Mouse (Mus musculus) neural tube, embryonic 15.5 days (tissue): ENCODE results near the gene 4930480E11Rik. TPM values are rescaled to one million over a fixed set of nuclear protein-coding genes. Genes with fewer than 3 reads are reported as not detected.
"Not testable (repeated sequence)": the region's sequence is repeated elsewhere in the genome, so short reads cannot be mapped to it uniquely, and the experiment has no call there.

ENCODE experiments used
- ATAC-seq: fragments of 200-750 bp; cut with Nextera tagmentation; 2 replicates; pipeline ENCODE4 v1.8.0; 2017; ENCODE audit warnings: mild to moderate bottlenecking, moderate TSS enrichment, moderate library complexity; ENCODE audit not compliant: low FRiP score
- H3K27ac ChIP-seq: fragments of 300-500 bp; sonication (generic); replicated peaks from 2 replicates; pipeline ENCODE4 v1.5.1; 2015; ENCODE audit warnings: mild to moderate bottlenecking, inconsistent platforms
- H3K27me3 ChIP-seq: fragments of 300-500 bp; sonication (generic); replicated peaks from 2 replicates; pipeline ENCODE4 v1.6.1; 2015; ENCODE audit warnings: inconsistent platforms
- H3K36me3 ChIP-seq: fragments of 300-500 bp; sonication (generic); 2 replicates; pipeline ENCODE4 v1.6.1; 2015; ENCODE audit warnings: inconsistent platforms
- H3K4me1 ChIP-seq: fragments of 300-500 bp; sonication (generic); 2 replicates; pipeline ENCODE4 v1.6.1; 2015; ENCODE audit warnings: inconsistent platforms
- H3K4me2 ChIP-seq: fragments of 300-500 bp; sonication (generic); 2 replicates; pipeline ENCODE4 v1.6.1; 2015; ENCODE audit warnings: inconsistent platforms, mild to moderate bottlenecking, moderate library complexity
- H3K4me3 ChIP-seq: fragments of 300-500 bp; sonication (generic); replicated peaks from 2 replicates; pipeline ENCODE4 v1.5.1; 2015; ENCODE audit warnings: mild to moderate bottlenecking, inconsistent platforms
- H3K9ac ChIP-seq: fragments of 300-500 bp; sonication (generic); replicated peaks from 2 replicates; pipeline ENCODE4 v1.6.1; 2015; ENCODE audit warnings: mild to moderate bottlenecking, inconsistent platforms
- H3K9me3 ChIP-seq: fragments of 300-500 bp; sonication (generic); replicated peaks from 2 replicates; pipeline ENCODE4 v1.6.1; 2016; ENCODE audit warnings: inconsistent platforms
- WGBS: fragments of 180-500 bp; shearing (Covaris S2); methylation state at CpG from one replicate; pipeline ENCODE4 v1.1.7; 2015; ENCODE audit warnings: mixed read lengths; 5-methylcytosine and 5-hydroxymethylcytosine counted together
- polyA plus RNA-seq: library from polyadenylated mRNA; unstranded; fragments of >200 nt; fragmentation: Nextera tagmentation; extraction: Ambion mirVana; gene quantifications from 2 replicates; pipeline ENCODE4 v1.2.1, GENCODE M21; 2015

4930480E11Rik gene
- polyA plus RNA-seq, result not detected in 2 replicates

- Histone ChIP-seq H3K9ac (no peak within 1 kb of the TSS), H3K4me1 (no peaks in the 10 kb centered on the region), H3K36me3 (no peaks in the 10 kb centered on the region), H3K4me2 (no peak within 1 kb of the TSS), H3K9me3 (no peaks in the 10 kb centered on the region), H3K4me3 (no peak within 1 kb of the TSS), H3K27me3 (no peaks in the 10 kb centered on the region), H3K27ac (no peak within 1 kb of the TSS)
- ATAC-seq, result no peak
- WGBS, result 71% methylated on average over 1 of the region's 1 CpGs
Measured at GRCm38 (mm10) chrX:78369343-78369742, at the start of gene 4930480E11Rik. 4930480E11Rik (plus strand) TSS chrX:78369643.

DNA sequence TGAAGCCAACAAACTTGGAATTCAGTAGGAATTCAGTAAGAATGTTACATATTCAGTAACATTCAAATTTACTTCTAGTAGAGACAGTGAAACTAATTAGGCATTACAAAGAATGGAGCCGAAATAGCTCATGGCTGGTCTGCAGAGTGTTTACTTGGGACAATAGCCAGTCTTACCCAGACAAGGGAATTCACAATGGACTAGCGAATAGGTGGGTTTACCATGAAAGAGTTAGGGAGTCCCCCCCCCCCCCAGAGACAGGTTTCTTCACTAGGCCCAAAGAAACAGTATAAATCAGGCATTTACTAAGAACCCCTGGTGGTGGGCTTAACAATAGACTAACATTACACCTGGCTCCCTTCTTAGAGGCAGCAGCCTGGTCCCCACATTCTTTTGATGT is 33.9 kb downstream of the 4930480E11Rik start:
- not testable (repeated sequence) for H3K27me3 ChIP-seq, H3K36me3 ChIP-seq, H3K4me2 ChIP-seq, H3K9me3 ChIP-seq, H3K27ac ChIP-seq, H3K4me3 ChIP-seq, H3K4me1 ChIP-seq, H3K9ac ChIP-seq, ATAC-seq
- 72% methylated on average over 2 of the region's 2 CpGs for WGBS

Other genes with a start within 250 kb of the 4930480E11Rik start
- not detected in 2 replicates for gene Gm5938, start 244.2 kb upstream of the 4930480E11Rik start, polyA plus RNA-seq
- not detected in 2 replicates for gene Obp1b, start 182.9 kb upstream of the 4930480E11Rik start, polyA plus RNA-seq
- gene Gm14743, start 123.7 kb upstream of the 4930480E11Rik start, polyA plus RNA-seq, result not detected in 2 replicates
- 6.1 and 7.3 TPM in 2 replicates for gene Prrg1, start 214.3 kb downstream of the 4930480E11Rik start, polyA plus RNA-seq